Mouse (Mus musculus) MEL (cell line): ENCODE data around the gene Agt. TPM values are rescaled to one million over a fixed set of nuclear protein-coding genes. Genes with fewer than 3 reads are reported as not detected.
A peak's percentile ranks its signal among the peaks of the same experiment; 100 is the strongest.

ENCODE experiments used
- DNase-seq: peaks from one replicate; pipeline ENCODE4 v3.0.0; 2011; ENCODE audit warnings: low read depth, low spot score
- H3K27ac ChIP-seq: 2 replicates; pipeline ENCODE4 v1.5.1; 2012; ENCODE audit warnings: low read depth, mild to moderate bottlenecking, control low read depth, low read length, moderate library complexity; ENCODE audit not compliant: control insufficient read depth
- H3K27me3 ChIP-seq, 2 experiments: fragments of 150-350 bp in 1 of 2; sonication (generic) in 1 of 2; 2 replicates each; pipeline ENCODE4 v1.6.1; 2012; ENCODE audit warnings: low read length in 2 of 2, mild to moderate bottlenecking in 2 of 2, improper control_type of control experiment in 1 of 2, moderate library complexity in 1 of 2; ENCODE audit not compliant: insufficient read depth in 2 of 2, control insufficient read depth in 1 of 2
- H3K36me3 ChIP-seq, 2 experiments: 2 replicates each; pipeline ENCODE4 v1.6.1; 2012 to 2014; ENCODE audit warnings: low read length in 2 of 2, improper control_type of control experiment in 1 of 2, inconsistent platforms in 1 of 2, mild to moderate bottlenecking in 1 of 2; ENCODE audit not compliant: insufficient read depth in 2 of 2, control insufficient read depth in 1 of 2
- H3K4me1 ChIP-seq, 2 experiments: fragments of 150-350 bp in 1 of 2; sonication (generic) in 1 of 2; 2 replicates each; pipeline ENCODE4 v1.6.1; 2012; ENCODE audit warnings: low read length in 2 of 2, improper control_type of control experiment in 1 of 2, mild to moderate bottlenecking in 1 of 2; ENCODE audit not compliant: insufficient read depth in 2 of 2, control insufficient read depth in 1 of 2
- H3K4me3 ChIP-seq, 2 experiments: fragments of 150-350 bp in 1 of 2; sonication (generic) in 1 of 2; 2 replicates each; pipeline ENCODE4 v1.5.1; 2012; ENCODE audit warnings: low read depth in 2 of 2, low read length in 2 of 2, mild to moderate bottlenecking in 2 of 2, moderate library complexity in 2 of 2, control low read depth in 1 of 2, improper control_type of control experiment in 1 of 2; ENCODE audit not compliant: control insufficient read depth in 1 of 2, insufficient read depth in 1 of 2
- H3K79me2 ChIP-seq: 2 replicates; pipeline ENCODE4 v1.6.1; 2012; ENCODE audit warnings: mild to moderate bottlenecking, low read length, moderate library complexity; ENCODE audit not compliant: control insufficient read depth, poor library complexity, insufficient read depth
- H3K9ac ChIP-seq: 2 replicates; pipeline ENCODE4 v1.6.1; 2012; ENCODE audit warnings: low read depth, mild to moderate bottlenecking, control low read depth, low read length, moderate library complexity; ENCODE audit not compliant: control insufficient read depth, poor library complexity, severe bottlenecking
- H3K9me3 ChIP-seq: fragments of 150-350 bp; sonication (generic); replicated peaks from 2 replicates; pipeline ENCODE4 v1.6.1; 2012; ENCODE audit warnings: mild to moderate bottlenecking, low read length, improper control_type of control experiment, moderate library complexity; ENCODE audit not compliant: insufficient read depth
- CHD1 ChIP-seq: IDR thresholded peaks from 2 replicates; pipeline ENCODE4 v1.6.1; 2012; ENCODE audit warnings: low read depth, mild to moderate bottlenecking, inconsistent platforms, low read length, improper control_type of control experiment
- CTCF ChIP-seq, 3 experiments: IDR thresholded peaks in 2 of 3; conservative IDR thresholded peaks in 1 of 3; 2 replicates each; pipeline ENCODE4 v1.5.1; 2011 to 2012; ENCODE audit warnings: low read length in 3 of 3, low read depth in 2 of 3, mild to moderate bottlenecking in 2 of 3, improper control_type of control experiment in 1 of 3, inconsistent platforms in 1 of 3, mixed read lengths in 1 of 3, moderate library complexity in 1 of 3; ENCODE audit not compliant: control insufficient read depth in 1 of 3, insufficient read depth in 1 of 3, poor library complexity in 1 of 3, severe bottlenecking in 1 of 3
- GABPA ChIP-seq: IDR thresholded peaks from 2 replicates; pipeline ENCODE4 v1.6.1; 2012; ENCODE audit warnings: low read depth, mild to moderate bottlenecking, inconsistent platforms, low read length, improper control_type of control experiment, moderate library complexity
- HCFC1 ChIP-seq: IDR thresholded peaks from 2 replicates; pipeline ENCODE4 v1.6.1; 2012; ENCODE audit warnings: low read depth, mild to moderate bottlenecking, inconsistent platforms, low read length, improper control_type of control experiment, moderate library complexity
- KAT2A ChIP-seq: conservative IDR thresholded peaks from 2 replicates; pipeline ENCODE4 v1.6.1; 2012; ENCODE audit warnings: low read depth, low read length, improper control_type of control experiment, inconsistent platforms
- MAFK ChIP-seq: IDR thresholded peaks from 2 replicates; pipeline ENCODE4 v1.6.1; 2011; ENCODE audit warnings: low read depth, mild to moderate bottlenecking, low read length, improper control_type of control experiment, borderline replicate concordance
- MEF2A ChIP-seq: IDR thresholded peaks from 2 replicates; pipeline ENCODE4 v1.6.1; 2014; ENCODE audit warnings: low read depth, mild to moderate bottlenecking, inconsistent platforms, low read length, improper control_type of control experiment; ENCODE audit not compliant: poor library complexity, insufficient replicate concordance, severe bottlenecking; ENCODE audit errors: extremely low read depth
- MXI1 ChIP-seq: IDR thresholded peaks from 2 replicates; pipeline ENCODE4 v1.6.1; 2011; ENCODE audit warnings: mild to moderate bottlenecking, low read depth, low read length, improper control_type of control experiment
- MYC ChIP-seq: IDR thresholded peaks from 2 replicates; pipeline ENCODE4 v1.6.1; 2011; ENCODE audit warnings: low read depth, mild to moderate bottlenecking, low read length, improper control_type of control experiment, moderate library complexity
- POLR2AphosphoS2 ChIP-seq: IDR thresholded peaks from 2 replicates; pipeline ENCODE4 v1.6.1; 2011; ENCODE audit warnings: low read length, improper control_type of control experiment
- RAD21 ChIP-seq: IDR thresholded peaks from 2 replicates; pipeline ENCODE4 v1.6.1; 2011; ENCODE audit warnings: mild to moderate bottlenecking, low read depth, low read length, improper control_type of control experiment
- RCOR1 ChIP-seq: IDR thresholded peaks from 2 replicates; pipeline ENCODE4 v1.6.1; 2012; ENCODE audit warnings: low read depth, mild to moderate bottlenecking, inconsistent platforms, low read length, improper control_type of control experiment
- SMC3 ChIP-seq: IDR thresholded peaks from 2 replicates; pipeline ENCODE4 v1.6.1; 2011; ENCODE audit warnings: low read depth, low read length, improper control_type of control experiment
- TAL1 ChIP-seq: IDR thresholded peaks from 2 replicates; pipeline ENCODE4 v1.6.1; 2012; ENCODE audit warnings: mild to moderate bottlenecking, inconsistent platforms, low read length, moderate library complexity, mixed read lengths
- UBTF ChIP-seq: IDR thresholded peaks from 2 replicates; pipeline ENCODE4 v1.6.1; 2012; ENCODE audit warnings: low read depth, mild to moderate bottlenecking, inconsistent platforms, low read length, improper control_type of control experiment, moderate library complexity, borderline replicate concordance; ENCODE audit not compliant: insufficient read depth
- USF1 ChIP-seq: IDR thresholded peaks from 2 replicates; pipeline ENCODE4 v1.6.1; 2014; ENCODE audit warnings: low read depth, mild to moderate bottlenecking, inconsistent platforms, low read length, improper control_type of control experiment, moderate library complexity
- ZC3H11A ChIP-seq: IDR thresholded peaks from 2 replicates; pipeline ENCODE4 v1.6.1; 2012; ENCODE audit warnings: low read depth, mild to moderate bottlenecking, inconsistent platforms, low read length, improper control_type of control experiment
- polyA plus RNA-seq, 2 experiments: library from polyadenylated mRNA; stranded (reverse) in 1 of 2; unstranded in 1 of 2; fragments of >175 nt in 1 of 2; fragments of >200 nt in 1 of 2; gene quantifications; 2 replicates each; pipeline versions ENCODE4 v1.2.1 to v1.2.4; 2012; ENCODE audit warnings: low replicate concordance in 2 of 2, low read depth in 1 of 2; ENCODE audit not compliant: insufficient read length in 2 of 2, insufficient read depth in 1 of 2, missing spikeins in 1 of 2
- total RNA-seq: library from RNA; depleted of rRNA; stranded (reverse); fragments of 300-350 nt; gene quantifications from 2 replicates; pipeline ENCODE4 v1.2.3, GENCODE M21; 2012

The Agt gene
- total and polyA plus RNA-seq, 3 experiments = not detected

DNA sequence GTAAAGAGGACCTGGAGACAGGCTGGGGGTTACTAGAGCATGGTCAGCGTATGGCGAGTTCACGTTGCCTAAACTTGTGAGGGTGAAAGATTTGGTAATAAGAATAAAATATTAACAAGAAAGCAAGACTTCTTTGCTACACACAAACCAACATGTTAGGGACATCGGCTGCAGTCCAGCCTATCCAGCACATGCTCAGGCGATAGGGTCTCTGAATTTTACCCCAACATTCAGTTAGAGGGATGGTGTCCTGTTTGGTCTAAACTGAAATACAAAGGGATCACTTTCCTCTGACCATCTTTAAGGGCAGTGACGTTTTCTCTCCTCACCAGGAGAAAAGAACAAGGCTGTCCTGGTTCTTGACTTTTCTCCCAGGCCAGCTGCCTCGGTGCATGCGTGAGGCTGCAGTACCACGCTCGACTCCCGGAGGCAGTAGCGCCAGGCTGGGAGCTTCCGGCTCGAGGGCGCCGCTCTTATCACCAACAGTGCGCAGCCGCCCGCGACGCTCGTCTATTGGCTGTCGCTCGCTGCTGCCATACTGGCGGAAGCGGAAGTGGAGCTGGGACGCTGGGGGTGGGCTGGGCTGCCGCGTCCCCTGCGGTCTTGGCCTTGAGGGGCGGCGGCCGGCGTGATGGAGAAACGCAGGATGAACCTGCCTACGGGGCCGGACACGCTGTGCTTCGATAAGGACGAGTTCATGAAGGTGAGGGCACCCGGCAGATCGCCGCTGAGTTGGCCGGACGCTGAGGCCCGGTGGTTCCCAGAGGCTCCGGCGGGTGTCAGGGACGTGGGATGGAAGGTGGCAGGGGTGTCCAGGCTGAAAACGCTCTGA is 49.0 kb downstream of the Agt start, which contains the start of gene Cog2 (continued):
- peak; percentile 84 for TF ChIP-seq KAT2A
- TF ChIP-seq RAD21 = no peak
- TF ChIP-seq MYC = peak; percentile 85; the same call in 1 of the 2 replicates
- peak; percentile 81; the same call in 1 of the 2 replicates for TF ChIP-seq GABPA
- TF ChIP-seq, all 39 proteins: peak for 21

DNA sequence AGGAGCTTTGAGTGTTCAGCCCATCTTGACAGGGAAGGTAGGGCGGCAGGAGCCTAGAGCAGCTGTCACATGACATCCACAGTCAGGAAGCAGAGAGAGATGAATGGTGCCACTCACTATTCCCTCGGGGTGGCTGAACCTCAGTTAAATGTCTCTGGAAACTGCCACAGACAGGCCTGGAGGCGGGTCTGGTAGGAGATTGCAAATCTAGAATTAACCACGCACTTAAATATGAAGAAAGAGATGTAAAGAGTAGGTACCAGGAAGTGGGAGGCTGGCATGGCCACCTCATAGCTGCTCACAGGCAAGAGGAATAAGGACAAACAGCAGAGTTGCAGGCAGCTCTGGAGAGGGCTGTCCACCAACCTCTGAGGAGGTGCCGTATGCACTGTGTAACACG is 52.4 kb downstream of the Agt start:
- H3K9me3 ChIP-seq = no peaks in the 10 kb centered on the region
- H3K9ac ChIP-seq = no peak overlapping the region
- H3K36me3 ChIP-seq = peaks cover 0 to 19% of the 10 kb centered on the region in 2 experiments; a peak in 2 of 4 replicates
- peaks cover 0 to 27% of the 10 kb centered on the region in 2 experiments for H3K4me1 ChIP-seq
- no peak for TF ChIP-seq POLR2AphosphoS2
- no peak for TF ChIP-seq MAFK
- TF ChIP-seq HCFC1 = no peak
- no peak for TF ChIP-seq RCOR1
- TF ChIP-seq USF1 = peak; percentile 67
- TF ChIP-seq ZC3H11A = no peak
- H3K79me2 ChIP-seq = peaks cover 15% of the 10 kb centered on the region
- no peaks in the 10 kb centered on the region for H3K27me3 ChIP-seq
- no peak overlapping the region for H3K4me3 ChIP-seq
- DNase-seq = peak; percentile 14
- H3K27ac ChIP-seq = no peak overlapping the region

DNA sequence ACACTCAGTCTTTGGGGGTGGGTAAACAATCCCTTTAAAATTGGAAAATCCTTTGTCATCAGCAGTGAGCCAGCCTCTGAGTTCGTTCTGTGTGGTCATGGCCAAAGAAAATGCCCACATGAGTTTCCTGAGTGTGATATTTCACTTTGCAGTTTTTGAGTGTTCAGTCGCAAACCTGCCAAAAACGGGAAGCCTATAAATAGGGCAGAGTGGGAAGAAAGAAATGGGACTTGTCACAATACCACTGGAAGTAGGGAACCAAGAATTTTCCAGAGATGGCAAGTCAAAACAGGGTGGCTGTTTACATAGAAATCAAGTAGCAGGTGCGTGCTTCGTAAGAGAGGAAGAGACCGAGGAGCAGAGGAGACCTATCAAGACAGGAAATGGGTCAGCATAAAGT is 53.0 kb downstream of the Agt start:
- H3K36me3 ChIP-seq = peaks cover 0 to 15% of the 10 kb centered on the region in 2 experiments; a peak in 2 of 4 replicates
- TF ChIP-seq SMC3 = no peak
- no peak for TF ChIP-seq TAL1
- no peak for TF ChIP-seq CTCF (IDR thresholded peaks at IDR 0.05 in 2 of 3, conservative IDR thresholded peaks at IDR 0.05 in 1 of 3; ENCODE audit: control insufficient read depth in 1 of 3, insufficient read depth in 1 of 3, low read depth in 2 of 3, low read length in 3 of 3, poor library complexity in 1 of 3, severe bottlenecking in 1 of 3)
- TF ChIP-seq MEF2A = no peak
- TF ChIP-seq CHD1 = no peak
- no peak for TF ChIP-seq MXI1
- no peak for TF ChIP-seq UBTF
- H3K27me3 ChIP-seq = no peaks in the 10 kb centered on the region; a peak in 1 of 4 replicates
- H3K4me1 ChIP-seq = peaks cover 0 to 21% of the 10 kb centered on the region in 2 experiments
- no peak overlapping the region for H3K4me3 ChIP-seq
- H3K79me2 ChIP-seq = peaks cover 9% of the 10 kb centered on the region
- no peak overlapping the region for H3K9ac ChIP-seq
- DNase-seq = no peak
- no peak overlapping the region for H3K27ac ChIP-seq
- H3K9me3 ChIP-seq = no peaks in the 10 kb centered on the region
